11 mouse cellular contexts compared by ENCODE assay signal in genomic region chr12:56458665-56459507, GRCm38 (mm10).
A peak's percentile ranks its signal among the peaks of the same experiment; 100 is the strongest.
DNase-seq lines count a peak whose midpoint lies in the region; ATAC-seq lines count a peak whose summit lies in the region.
"Had no signal": no experiment of that assay in that cellular context is flagged by ENCODE, and none has a peak within 500 bp of the region (broad histone marks: within the 10 kb centered on the region; RNA-seq: fewer than 3 reads in every experiment).

No protein-coding gene starts in this region.

- ATAC-seq in kidney, embryonic 15.5 days (replicated peaks; ENCODE audit: low FRiP score) = no peak
- no peak for ATAC-seq in kidney, embryonic 16.5 days (ENCODE audit: low FRiP score, low TSS enrichment)
- no peak for ATAC-seq in limb, embryonic 11.5 days (ENCODE audit: insufficient number of reproducible peaks, low FRiP score, low TSS enrichment, low read depth)
- ATAC-seq in neural tube, embryonic 15.5 days (ENCODE audit: low FRiP score) = peak; percentile 70

- peak overlapping the region; percentile 17 for H3K4me2 ChIP-seq in kidney, embryonic 15.5 days
- no peak overlapping the region for H3K4me2 ChIP-seq in kidney, embryonic 16.5 days (replicated peaks; ENCODE audit: low read depth, low read length)
- peak overlapping the region; percentile 26; the same call in 1 of the 2 replicates for H3K4me2 ChIP-seq in limb, embryonic 11.5 days (ENCODE audit: low read depth, severe bottlenecking)
- H3K4me2 ChIP-seq in neural tube, embryonic 15.5 days = peak overlapping the region; percentile 19; the same call in 1 of the 2 replicates

- 0 out of 2 replicates have a peak, but pooled peaks cover 7% of the 10 kb centered on the region for H3K4me1 ChIP-seq in kidney, embryonic 15.5 days
- no peaks in the 10 kb centered on the region for H3K4me1 ChIP-seq in kidney, embryonic 16.5 days (ENCODE audit: insufficient read depth, low read length)
- H3K4me1 ChIP-seq in forebrain, embryonic 10.5 days = peaks cover 42% of the 10 kb centered on the region
- peaks cover 3% of the 10 kb centered on the region; the same call in 1 of the 2 replicates for H3K4me1 ChIP-seq in limb, embryonic 11.5 days (ENCODE audit: control insufficient read depth, insufficient read depth, low read length)
- peaks cover 10% of the 10 kb centered on the region; the same call in 1 of the 2 replicates for H3K4me1 ChIP-seq in neural tube, embryonic 15.5 days

- H3K9me3 ChIP-seq in kidney, embryonic 15.5 days (replicated peaks) = no peaks in the 10 kb centered on the region
- no peaks in the 10 kb centered on the region for H3K9me3 ChIP-seq in kidney, embryonic 16.5 days (ENCODE audit: low read length)
- H3K9me3 ChIP-seq in forebrain, embryonic 10.5 days = no peaks in the 10 kb centered on the region
- no peaks in the 10 kb centered on the region for H3K9me3 ChIP-seq in limb, embryonic 11.5 days (ENCODE audit: control insufficient read depth, low read length)
- no peaks in the 10 kb centered on the region for H3K9me3 ChIP-seq in neural tube, embryonic 15.5 days (replicated peaks)

- 6% methylated on average over 16 of the region's 16 CpGs for WGBS in kidney, embryonic 15.5 days
- WGBS in kidney, embryonic 16.5 days = 8% methylated on average over 16 of the region's 16 CpGs
- 4% methylated on average over 16 of the region's 16 CpGs for WGBS in forebrain, embryonic 10.5 days
- WGBS in limb, embryonic 11.5 days = 6% methylated on average over 16 of the region's 16 CpGs
- WGBS in neural tube, embryonic 15.5 days = 5% methylated on average over 16 of the region's 16 CpGs

- H3K4me3 ChIP-seq in kidney, embryonic 15.5 days (replicated peaks) = no peak overlapping the region
- H3K4me3 ChIP-seq in kidney, embryonic 16.5 days (ENCODE audit: low read length) = no peak overlapping the region
- no peak overlapping the region for H3K4me3 ChIP-seq in forebrain, embryonic 10.5 days
- H3K4me3 ChIP-seq in limb, embryonic 11.5 days (ENCODE audit: low read depth, low read length) = no peak overlapping the region
- H3K4me3 ChIP-seq in neural tube, embryonic 15.5 days (replicated peaks) = no peak overlapping the region

- H3K27me3 ChIP-seq in kidney, embryonic 15.5 days = peaks cover 76% of the 10 kb centered on the region
- peaks cover 46% of the 10 kb centered on the region for H3K27me3 ChIP-seq in kidney, embryonic 16.5 days (ENCODE audit: insufficient read depth, low read length)
- H3K27me3 ChIP-seq in forebrain, embryonic 10.5 days (ENCODE audit: poor library complexity, severe bottlenecking) = peaks cover 100% of the 10 kb centered on the region
- no peaks in the 10 kb centered on the region for H3K27me3 ChIP-seq in limb, embryonic 11.5 days (ENCODE audit: control insufficient read depth, insufficient read depth, low read length)
- H3K27me3 ChIP-seq in neural tube, embryonic 15.5 days (replicated peaks) = peaks cover 87% of the 10 kb centered on the region

- H3K27ac ChIP-seq in kidney, embryonic 15.5 days = no peak overlapping the region
- H3K27ac ChIP-seq in kidney, embryonic 16.5 days (ENCODE audit: low read length) = no peak overlapping the region
- H3K27ac ChIP-seq in forebrain, embryonic 10.5 days = no peak overlapping the region; the same call in 1 of the 2 replicates
- H3K27ac ChIP-seq in limb, embryonic 11.5 days (replicated peaks; ENCODE audit: low read depth, low read length) = no peak overlapping the region
- no peak overlapping the region for H3K27ac ChIP-seq in neural tube, embryonic 15.5 days (replicated peaks)

- H3K36me3 ChIP-seq in kidney, embryonic 15.5 days = no peaks in the 10 kb centered on the region
- H3K36me3 ChIP-seq in kidney, embryonic 16.5 days (ENCODE audit: insufficient read depth, low read length) = no peaks in the 10 kb centered on the region
- no peaks in the 10 kb centered on the region for H3K36me3 ChIP-seq in forebrain, embryonic 10.5 days (replicated peaks)
- no peaks in the 10 kb centered on the region for H3K36me3 ChIP-seq in limb, embryonic 11.5 days (ENCODE audit: control insufficient read depth, insufficient read depth, low read length)
- no peaks in the 10 kb centered on the region for H3K36me3 ChIP-seq in neural tube, embryonic 15.5 days

- no peak overlapping the region for H3K9ac ChIP-seq in kidney, embryonic 15.5 days
- H3K9ac ChIP-seq in kidney, embryonic 16.5 days (replicated peaks; ENCODE audit: low read length) = no peak overlapping the region
- H3K9ac ChIP-seq in limb, embryonic 11.5 days (ENCODE audit: low read length) = no peak overlapping the region
- no peak overlapping the region for H3K9ac ChIP-seq in neural tube, embryonic 15.5 days (replicated peaks)

- DNase-seq in forebrain, embryonic 10.5 days (ENCODE audit: extremely low spot score, low spot score) = peak; percentile 61
- peak; percentile 30 for DNase-seq in limb, embryonic 11.5 days (ENCODE audit: low spot score)
- DNase-seq in urinary bladder, postnatal 14 days (ENCODE audit: low spot score) = no peak
- no peak for DNase-seq in spleen, postnatal 10 days (ENCODE audit: low spot score in 2 of 2)
- DNase-seq in liver = no peak
- DNase-seq: adrenal gland, postnatal 14 days; kidney, adult 18-20 months; right cerebral cortex, postnatal 25 days had no signal

Comparison
In these comparisons a context has a peak if more than half of its experiments do, and no peak if none do; other contexts are left out.
1. DNase-seq: peak in forebrain, embryonic 10.5 days (single experiment) and limb, embryonic 11.5 days (single experiment); none in urinary bladder, postnatal 14 days (single experiment), spleen, postnatal 10 days (0 of 2) and liver (single experiment).